Mouse (Mus musculus): ENCODE results near the gene Tnfrsf1b.

DNA sequence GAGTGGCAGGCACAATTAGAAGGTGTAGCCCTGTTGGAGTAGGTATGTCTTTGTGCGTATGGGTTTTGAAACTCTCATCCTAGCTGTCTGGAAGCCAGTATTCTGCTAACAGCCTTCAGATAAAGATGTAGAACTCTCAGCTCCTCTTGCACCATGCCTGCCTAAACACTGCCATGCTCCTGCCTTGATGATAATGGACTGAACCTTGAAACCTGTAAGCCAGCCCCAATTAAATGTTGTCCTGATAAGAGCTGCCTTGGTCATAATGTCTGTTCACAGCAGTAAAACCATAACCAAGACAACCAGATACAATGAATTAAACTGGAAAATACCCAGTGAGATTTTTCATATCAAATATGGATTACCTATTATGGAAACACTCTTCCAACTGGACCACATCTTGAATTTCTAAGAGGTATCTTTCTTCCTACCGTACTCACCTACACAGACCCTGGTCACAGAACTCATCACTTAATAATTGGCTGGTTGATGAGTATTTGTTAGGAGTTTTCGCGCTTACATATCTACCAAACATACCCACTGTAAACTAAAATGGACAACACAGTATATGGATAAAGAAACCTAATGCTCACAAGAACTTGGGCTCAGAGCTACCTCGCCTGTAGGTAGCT, 67.6 kb downstream of the Tnfrsf1b start:
- TF ChIP-seq CTCF (IDR thresholded peaks at IDR 0.05; ENCODE audit: low read depth, low read length) (no peak), POLR2A (IDR thresholded peaks at IDR 0.05; ENCODE audit: borderline replicate concordance, low read depth, low read length) (no peak)

Data from bone marrow macrophage, adult 2 months (primary cell).